Mouse (Mus musculus) right cerebral cortex, postnatal 10 days (tissue): ENCODE data around the gene Zfp982.
"Not testable (repeated sequence)": the region's sequence is repeated elsewhere in the genome, so short reads cannot be mapped to it uniquely, and the experiment has no call there.

Experiments
- DNase-seq, 2 experiments: peaks; one replicate each; pipeline ENCODE4 v3.0.0; 2021; ENCODE audit warnings: low spot score in 2 of 2

Gene Zfp982

DNA sequence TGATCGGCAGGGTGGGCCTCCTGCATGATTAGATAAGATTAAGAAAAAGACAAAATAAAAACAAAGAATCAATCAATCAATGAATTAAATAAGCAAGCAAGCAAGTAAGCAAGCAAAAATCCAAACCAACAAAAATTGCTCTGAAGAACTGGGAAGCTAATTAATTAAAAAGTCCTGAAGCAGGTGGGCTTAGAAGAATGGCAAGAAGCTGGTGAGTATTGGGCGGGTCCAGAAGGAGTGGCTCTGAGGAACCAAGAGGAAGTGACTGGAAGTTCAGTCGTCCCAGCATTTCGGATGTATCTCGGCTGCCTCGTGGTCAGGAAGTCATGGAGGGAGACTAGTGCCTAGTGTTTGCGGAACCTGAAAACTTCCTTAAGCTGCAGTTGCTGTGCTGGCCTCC, at the start of gene Zfp982:
TSS of gene Zfp982 (plus strand) at position 301 of the 400 bp plus-strand sequence.
- DNase-seq: not testable (repeated sequence)

DNA sequence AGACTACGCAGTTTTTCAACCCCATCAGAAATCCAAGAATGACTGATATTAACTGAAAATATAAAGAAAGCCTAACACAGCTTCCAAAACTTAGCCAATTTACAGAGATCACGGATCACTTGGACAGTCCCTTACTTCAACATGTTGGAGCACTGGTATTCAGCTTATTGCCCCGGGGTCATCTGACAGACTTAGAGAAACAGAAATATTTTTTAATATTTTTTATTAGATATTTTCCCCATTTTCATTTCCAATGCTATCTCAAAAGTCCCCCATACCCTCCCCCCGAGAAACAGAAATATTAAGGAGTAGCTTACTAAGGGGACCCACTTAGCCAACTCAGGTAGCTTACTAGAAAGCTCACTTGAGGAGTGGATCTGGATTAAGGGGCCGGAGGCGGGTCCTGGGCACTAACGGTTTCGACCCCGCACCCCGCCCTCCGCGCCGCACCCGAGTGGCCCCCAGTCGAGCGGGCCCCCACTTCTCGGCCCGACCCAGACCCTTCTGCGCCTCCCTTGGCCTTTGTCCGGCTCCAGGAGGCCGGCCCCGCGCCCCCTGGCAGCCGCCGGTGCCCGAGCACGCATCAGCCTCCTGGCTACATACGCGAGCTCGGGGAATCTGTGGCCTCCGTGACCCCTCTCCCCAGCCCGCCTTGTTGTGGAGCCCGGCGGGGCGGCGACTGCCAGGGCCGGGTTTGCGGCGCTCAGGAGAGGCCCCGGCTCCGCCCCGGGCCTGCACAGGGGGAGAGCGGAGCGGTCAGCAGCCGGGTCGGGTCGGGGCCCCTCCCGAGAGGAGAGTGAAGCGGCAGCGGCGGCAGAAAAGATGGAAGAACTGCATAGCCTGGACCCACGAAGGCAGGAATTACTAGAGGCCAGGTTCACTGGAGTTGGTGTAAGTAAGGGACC, 49.3 kb upstream of the Zfp982 start:
- not testable (repeated sequence) for DNase-seq

- not testable (repeated sequence) for DNase-seq
Observed at GRCm38 (mm10) chr4:147443554-147443927, 48.7 kb upstream of the Zfp982 start.

DNA sequence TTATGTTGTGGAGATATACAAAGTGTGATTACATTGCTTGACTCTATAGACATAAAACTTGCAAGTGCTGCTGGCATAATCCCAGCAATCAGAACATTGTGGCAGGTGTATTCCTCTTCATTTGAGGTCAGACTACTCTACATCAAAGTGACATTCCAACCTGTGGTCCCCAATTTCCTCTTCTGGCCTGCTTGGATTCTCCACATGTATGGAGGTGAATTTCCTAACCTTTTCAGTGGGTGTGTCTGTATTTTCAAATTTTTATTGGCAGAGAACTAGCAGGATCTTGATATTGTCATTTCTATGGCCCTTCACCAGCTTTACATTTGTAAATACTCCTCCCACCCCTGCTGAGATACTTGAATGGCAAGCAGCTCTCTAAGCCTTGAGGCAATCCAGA, 46.8 kb upstream of the Zfp982 start:
- DNase-seq: not testable (repeated sequence)

DNA sequence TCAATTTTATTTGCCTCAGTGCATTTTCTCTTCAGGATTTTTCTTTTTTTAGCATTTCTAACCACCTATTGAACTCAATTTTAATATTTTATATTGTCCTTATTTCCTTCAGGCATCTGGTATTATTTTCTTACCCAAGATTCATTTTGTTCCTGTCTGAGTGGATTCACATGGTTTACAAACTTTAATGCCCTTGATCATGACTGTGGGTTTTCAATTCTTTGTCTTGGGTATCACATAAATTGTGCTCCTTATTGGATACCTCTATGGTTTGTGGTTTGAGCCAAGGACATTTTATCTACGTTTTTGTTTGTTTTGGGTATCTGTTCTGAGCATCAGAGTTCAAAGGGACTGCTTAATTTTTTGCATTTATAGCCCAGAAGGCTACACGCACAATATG, 43.9 kb upstream of the Zfp982 start:
- no peak for DNase-seq

- no peak for DNase-seq
Observed at GRCm38 (mm10) chr4:147449099-147449581, 43.1 kb upstream of the Zfp982 start.

- DNase-seq: not testable (repeated sequence)
Observed at GRCm38 (mm10) chr4:147449986-147450385, 42.2 kb upstream of the Zfp982 start.

- DNase-seq: not testable (repeated sequence)
Observed at GRCm38 (mm10) chr4:147467207-147467606, 25.0 kb upstream of the Zfp982 start.

GRCm38 (mm10) chr4:147498772-147499613, 6.8 kb downstream of the Zfp982 start:
- DNase-seq: not testable (repeated sequence)

DNA sequence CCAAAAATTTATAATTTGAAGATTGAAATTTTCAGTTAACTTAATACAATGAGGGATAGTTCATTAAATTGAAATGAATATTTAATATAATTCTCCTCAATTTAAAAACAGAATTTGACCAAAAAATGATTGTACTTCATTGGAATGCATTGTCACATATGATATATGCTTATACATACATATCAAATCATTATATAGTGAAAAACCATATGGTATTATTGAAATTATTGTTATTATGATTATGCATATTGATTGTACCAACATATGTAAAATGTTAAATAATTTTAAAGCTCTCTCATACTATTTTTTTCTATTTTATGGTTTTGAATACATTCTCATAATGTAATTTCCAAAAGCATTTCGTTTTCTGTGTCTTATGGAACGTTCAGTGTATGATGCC, 17.0 kb downstream of the Zfp982 start:
- no peak for DNase-seq

DNA sequence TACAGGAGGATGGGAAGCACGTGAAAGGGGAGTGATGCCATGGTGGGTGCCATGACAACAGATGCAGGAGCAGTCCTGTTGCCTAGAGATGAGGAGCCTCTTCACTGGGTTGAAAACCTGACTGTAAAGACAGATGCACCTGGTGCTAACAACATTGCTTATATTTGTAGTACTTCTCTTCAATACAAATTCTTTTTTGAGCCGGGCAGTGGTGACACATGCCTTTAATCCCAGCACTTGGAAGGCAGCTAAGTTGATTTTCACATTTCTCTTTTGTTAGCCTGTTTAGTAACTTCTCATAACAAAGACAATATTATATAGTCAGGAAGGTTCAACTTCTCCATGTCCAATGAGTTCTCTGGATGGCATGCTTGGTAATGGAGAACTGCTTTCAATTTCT, 26.8 kb downstream of the Zfp982 start:
- no peak for DNase-seq

GRCm38 (mm10) chr4:147520100-147520499, 27.9 kb downstream of the Zfp982 start:
- no peak for DNase-seq

- no peak for DNase-seq
Observed at GRCm38 (mm10) chr4:147525125-147525524, 32.9 kb downstream of the Zfp982 start.

- DNase-seq: no peak
Observed at GRCm38 (mm10) chr4:147530366-147530765, 38.1 kb downstream of the Zfp982 start.

GRCm38 (mm10) chr4:147535916-147536315, 43.7 kb downstream of the Zfp982 start:
- not testable (repeated sequence) for DNase-seq

- no peak for DNase-seq
Observed at GRCm38 (mm10) chr4:147537702-147538101, 45.5 kb downstream of the Zfp982 start.

- not testable (repeated sequence) for DNase-seq
Observed at GRCm38 (mm10) chr4:147539918-147540317, 47.7 kb downstream of the Zfp982 start, which contains the start of gene Gm16503. TSS of gene Gm16503 (plus strand) at chr4:147540218.

GRCm38 (mm10) chr4:147541105-147541504, 48.9 kb downstream of the Zfp982 start:
- DNase-seq: no peak

DNA sequence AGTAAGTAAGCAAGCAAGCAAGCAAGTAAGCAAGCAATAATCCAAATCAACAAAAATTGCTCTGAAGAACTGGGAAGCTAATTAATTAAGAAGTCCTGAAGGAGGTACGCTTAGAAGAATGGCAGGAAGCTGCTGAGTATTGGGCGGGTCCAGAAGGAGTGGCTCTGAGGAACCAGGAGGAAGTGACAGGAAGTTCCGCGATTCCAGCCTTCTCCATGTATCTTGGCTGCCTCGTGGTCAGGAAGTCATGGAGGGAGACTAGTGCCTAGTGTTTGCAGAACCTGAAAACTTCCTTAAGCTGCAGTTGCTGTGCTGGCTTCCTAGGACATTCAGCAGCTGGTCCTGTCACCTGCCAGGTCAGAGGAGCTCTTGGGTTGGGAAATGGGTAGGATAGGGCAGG, 60.9 kb downstream of the Zfp982 start, which contains the start of gene Zfp985:
TSS of gene Zfp985 (plus strand) at position 207 of the 400 bp plus-strand sequence.
- DNase-seq: not testable (repeated sequence)

DNA sequence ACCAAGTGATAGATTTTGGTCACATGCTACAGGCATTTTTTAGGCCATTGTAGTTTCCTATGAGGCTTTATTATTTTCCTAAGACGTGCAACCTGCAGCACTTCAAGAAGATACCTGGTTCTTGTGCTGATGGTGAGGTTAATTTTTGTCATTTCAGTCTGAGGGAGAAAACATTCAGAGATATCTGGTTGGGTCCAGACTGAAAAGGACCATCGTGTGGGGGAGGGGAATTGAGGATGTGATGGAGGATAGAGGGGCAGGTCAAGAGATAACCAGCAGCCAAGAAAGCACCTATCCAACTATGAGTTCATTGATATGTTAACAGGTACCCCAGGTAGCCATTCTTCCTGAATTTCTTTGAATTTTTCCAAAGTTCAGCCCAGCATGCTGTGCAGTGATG, 62.1 kb downstream of the Zfp982 start:
- not testable (repeated sequence) for DNase-seq

GRCm38 (mm10) chr4:147556921-147557320, 64.7 kb downstream of the Zfp982 start:
- not testable (repeated sequence) for DNase-seq

- not testable (repeated sequence) for DNase-seq
Observed at GRCm38 (mm10) chr4:147558011-147558410, 65.8 kb downstream of the Zfp982 start.
